Mouse (Mus musculus) spleen, adult 18-20 months (tissue): Measurements from ENCODE around the gene Gm4216.
"Not testable (repeated sequence)": the region's sequence is repeated elsewhere in the genome, so short reads cannot be mapped to it uniquely, and the experiment has no call there.

ENCODE experiments used
- DNase-seq, 2 experiments: peaks; one replicate each; pipeline ENCODE4 v3.0.0; 2022; ENCODE audit warnings: mixed read lengths in 2 of 2

Gene Gm4216

GRCm38 (mm10) chr7:23019823-23020222, at the start of gene Gm4216:
Gene Gm4216 (minus strand): TSS chr7:23019923.
- not testable (repeated sequence) for DNase-seq

GRCm38 (mm10) chr7:23067356-23067755, 47.6 kb upstream of the Gm4216 start, which contains the start of gene Gm8720:
Gene Gm8720 (minus strand): TSS chr7:23067456.
- not testable (repeated sequence) for DNase-seq

- not testable (repeated sequence) for DNase-seq
Observed at GRCm38 (mm10) chr7:23055240-23055639, 35.5 kb upstream of the Gm4216 start, which contains the start of gene Vmn1r163. Gene Vmn1r163 (plus strand): TSS chr7:23055540.

GRCm38 (mm10) chr7:22984573-22984972, 35.1 kb downstream of the Gm4216 start, which contains the start of gene Gm4214:
Gene Gm4214 (minus strand): TSS chr7:22984673.
- DNase-seq = not testable (repeated sequence)
